Mouse (Mus musculus) embryo, embryonic 11.5 days (tissue): ENCODE data around the gene Pdk2.

ENCODE experiments used
- DNase-seq: peaks from one replicate; pipeline ENCODE4 v3.0.0-alpha.2; 2012; ENCODE audit warnings: low read depth, low spot score

The Pdk2 gene

GRCm38 (mm10) chr11:95070140-95071107 is 29.3 kb upstream of the Pdk2 start:
- DNase-seq, result no peak

- DNase-seq, result no peak
These were observed 28.2 kb upstream of the Pdk2 start for GRCm38 (mm10) chr11:95069226-95069957.

GRCm38 (mm10) chr11:95056768-95057501 is 15.8 kb upstream of the Pdk2 start:
- no peak for DNase-seq

- DNase-seq, result no peak
These were observed 11.9 kb upstream of the Pdk2 start for GRCm38 (mm10) chr11:95053062-95053461.

- DNase-seq, result peak; percentile 58
These were observed 6.0 kb upstream of the Pdk2 start for GRCm38 (mm10) chr11:95046980-95047680.

- DNase-seq, result no peak
These were observed 3.2 kb upstream of the Pdk2 start for GRCm38 (mm10) chr11:95044185-95044870.

GRCm38 (mm10) chr11:95043608-95044007 is 2.5 kb upstream of the Pdk2 start:
- no peak for DNase-seq

- DNase-seq, result no peak
These were observed 1.9 kb upstream of the Pdk2 start for GRCm38 (mm10) chr11:95043060-95043459.

GRCm38 (mm10) chr11:95042096-95042495 is 942 bp upstream of the Pdk2 start:
- DNase-seq, result peak; percentile 78

GRCm38 (mm10) chr11:95040491-95041138 is 539 bp downstream of the Pdk2 start:
- DNase-seq, result peak; percentile 19

- DNase-seq, result no peak
These were observed 1.4 kb downstream of the Pdk2 start for GRCm38 (mm10) chr11:95039766-95040165.

- no peak for DNase-seq
These were observed 2.1 kb downstream of the Pdk2 start for GRCm38 (mm10) chr11:95038818-95039655.

- DNase-seq, result no peak
These were observed 2.9 kb downstream of the Pdk2 start for GRCm38 (mm10) chr11:95038156-95038817.

- no peak for DNase-seq
These were observed 3.8 kb downstream of the Pdk2 start for GRCm38 (mm10) chr11:95037306-95037705.

- DNase-seq, result no peak
These were observed 4.6 kb downstream of the Pdk2 start for GRCm38 (mm10) chr11:95036521-95036920.

GRCm38 (mm10) chr11:95034902-95035301 is 6.3 kb downstream of the Pdk2 start:
- DNase-seq, result no peak

GRCm38 (mm10) chr11:95033617-95034016 is 7.5 kb downstream of the Pdk2 start:
- DNase-seq, result no peak

GRCm38 (mm10) chr11:95032945-95033344 is 8.2 kb downstream of the Pdk2 start:
- no peak for DNase-seq
